Mouse (Mus musculus) kidney, adult 2 months (tissue): Measurements from ENCODE around the gene Art3.

Source experiments
- CTCF ChIP-seq: fragments of 200-500 bp; conservative IDR thresholded peaks from 2 replicates; pipeline ENCODE4 v1.5.1; 2011; ENCODE audit warnings: low read depth, mild to moderate bottlenecking, control low read depth, low read length, moderate library complexity, mixed read lengths; ENCODE audit not compliant: insufficient read depth, insufficient read length
- POLR2A ChIP-seq: fragments of 200-500 bp; IDR thresholded peaks from one replicate; pipeline ENCODE4 v1.6.1; 2011; ENCODE audit warnings: low read depth, low read length, control low read depth

- TF ChIP-seq POLR2A = no peak
- no peak for TF ChIP-seq CTCF
Measured at GRCm38 (mm10) chr5:92411461-92412140, 80.0 kb downstream of the Art3 start.
